Mouse (Mus musculus): ENCODE measurements around the gene Lsm12. TPM values are rescaled to one million over a fixed set of nuclear protein-coding genes. Genes with fewer than 3 reads are reported as not detected.
A peak's percentile ranks its signal among the peaks of the same experiment; 100 is the strongest.

The Lsm12 gene
- polyA plus RNA-seq, 1 experiment from 2014 or later, result 84.3 TPM

DNA sequence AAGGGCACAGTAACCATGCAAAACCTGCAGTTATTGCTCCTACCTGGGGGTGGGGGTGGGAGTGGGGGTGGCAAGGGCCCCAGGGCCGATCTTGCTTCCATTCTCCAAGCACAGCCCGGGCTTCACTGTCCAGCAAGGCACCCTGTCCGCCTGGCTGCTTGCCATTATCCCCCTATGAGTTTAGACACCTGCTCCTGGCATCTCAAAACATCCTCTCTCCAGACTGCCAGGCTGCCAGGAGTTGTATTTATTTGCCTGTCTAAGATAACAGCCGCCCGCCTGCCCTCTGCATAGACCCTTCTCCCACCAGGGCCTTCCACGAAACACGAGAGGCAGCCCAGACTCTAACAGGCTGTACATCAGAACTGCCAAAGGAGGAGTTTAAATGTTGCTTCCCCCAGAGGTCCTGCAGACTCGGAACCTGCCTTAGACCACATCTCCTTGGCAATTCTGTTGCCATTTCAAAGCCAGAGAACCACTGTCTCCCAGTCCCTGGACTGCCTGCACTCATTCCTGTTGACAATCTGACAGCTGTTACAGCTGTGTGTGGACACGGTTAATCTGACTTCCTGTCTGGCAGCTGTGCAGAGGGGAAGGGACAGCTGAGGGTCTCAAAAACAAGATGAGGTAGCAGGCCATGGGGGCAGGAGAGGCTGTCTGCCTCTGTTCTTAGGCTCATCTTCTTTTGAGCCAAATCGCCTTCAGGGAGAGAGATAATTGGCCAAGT is 29.5 kb upstream of the Lsm12 start:
- Histone ChIP-seq H3K4me2 (no peak overlapping the region), H3K36me3 (no peaks in the 10 kb centered on the region), H3K27me3 (replicated peaks) (no peaks in the 10 kb centered on the region), H3K4me1 (peaks cover 83% of the 10 kb centered on the region), H3K9me3 (replicated peaks) (no peaks in the 10 kb centered on the region), H3K27ac (no peak overlapping the region), H3K9ac (no peak overlapping the region), H3K4me3 (no peak overlapping the region)
- 54% methylated on average over 10 of the region's 10 CpGs for WGBS (ENCODE audit: insufficient replicate concordance)
- ATAC-seq, result no peak

DNA sequence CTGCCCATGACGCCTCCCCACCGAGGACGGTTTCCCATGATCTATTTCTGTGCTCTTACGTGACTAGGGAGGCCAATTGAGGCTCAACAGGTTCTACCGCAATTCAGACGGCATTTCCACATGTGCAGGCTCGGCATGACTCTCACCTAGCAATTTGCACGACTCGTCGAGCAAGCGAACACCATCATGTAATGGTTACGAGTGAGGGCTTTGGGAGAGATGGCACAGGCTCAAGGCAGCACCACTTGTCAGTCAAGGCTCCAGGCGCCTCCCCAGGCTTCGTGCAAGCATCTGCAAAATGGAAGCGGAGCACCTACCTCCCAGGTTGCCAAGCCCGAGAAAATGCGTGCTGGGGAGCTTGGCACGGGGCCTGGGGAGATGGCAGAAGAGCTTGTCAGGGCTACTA is 26.8 kb upstream of the Lsm12 start:
- H3K9ac ChIP-seq, result no peak overlapping the region
- no peaks in the 10 kb centered on the region for H3K27me3 ChIP-seq (replicated peaks)
- no peak for ATAC-seq
- H3K27ac ChIP-seq, result no peak overlapping the region
- no peaks in the 10 kb centered on the region for H3K9me3 ChIP-seq (replicated peaks)
- 83% methylated on average over 18 of the region's 18 CpGs for WGBS (ENCODE audit: insufficient replicate concordance)
- H3K4me2 ChIP-seq, result no peak overlapping the region
- H3K36me3 ChIP-seq, result no peaks in the 10 kb centered on the region
- H3K4me3 ChIP-seq, result no peak overlapping the region
- H3K4me1 ChIP-seq, result peaks cover 79% of the 10 kb centered on the region

DNA sequence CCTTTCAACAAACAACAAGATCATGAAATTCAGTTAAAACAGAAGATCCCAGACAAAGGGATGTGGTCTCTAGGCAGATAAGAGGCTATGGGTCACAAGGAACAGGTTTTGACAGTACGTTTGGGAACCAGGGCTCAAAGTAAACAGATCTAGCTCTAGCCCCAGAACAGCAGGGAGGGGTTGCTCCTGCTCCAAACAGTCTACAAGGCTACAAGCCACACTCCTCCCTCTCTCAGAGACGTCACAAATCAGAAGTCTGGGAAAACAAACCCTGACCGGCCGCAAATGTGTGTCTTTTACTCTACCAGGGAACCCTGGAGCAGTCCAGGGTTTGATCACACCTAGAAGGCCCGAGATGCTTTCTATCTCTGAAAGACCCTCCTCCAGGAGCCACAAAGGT is 25.9 kb upstream of the Lsm12 start:
- Histone ChIP-seq H3K4me1 (peaks cover 79% of the 10 kb centered on the region), H3K4me2 (no peak overlapping the region), H3K27me3 (replicated peaks) (no peaks in the 10 kb centered on the region), H3K27ac (no peak overlapping the region), H3K9ac (no peak overlapping the region), H3K9me3 (replicated peaks) (no peaks in the 10 kb centered on the region), H3K36me3 (peaks cover 8% of the 10 kb centered on the region), H3K4me3 (no peak overlapping the region)
- no peak for ATAC-seq
- WGBS (ENCODE audit: insufficient replicate concordance), result 53% methylated on average over 5 of the region's 5 CpGs

DNA sequence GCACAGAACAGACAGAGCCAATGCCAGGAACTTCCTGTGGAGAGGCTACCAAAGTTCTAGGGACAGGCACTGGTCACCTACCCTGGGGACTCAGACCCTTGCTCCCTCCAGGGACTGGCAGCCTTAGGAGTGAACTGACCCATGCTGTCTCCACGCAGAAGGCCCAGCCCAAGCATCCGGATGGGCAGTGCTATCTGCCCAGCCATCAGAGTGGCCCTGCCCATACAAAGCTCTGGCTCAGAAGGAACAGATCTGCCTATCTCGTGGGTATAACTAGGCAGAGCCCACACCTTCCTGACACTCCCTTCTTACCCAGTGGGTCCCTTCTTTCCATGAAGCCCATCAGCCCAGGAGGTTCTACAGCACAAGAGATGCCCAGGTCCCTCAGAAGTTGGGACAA is 25.1 kb upstream of the Lsm12 start:
- WGBS (ENCODE audit: insufficient replicate concordance), result 32% methylated on average over 3 of the region's 3 CpGs
- Histone ChIP-seq H3K9me3 (replicated peaks) (no peaks in the 10 kb centered on the region), H3K27me3 (replicated peaks) (no peaks in the 10 kb centered on the region), H3K4me3 (no peak overlapping the region), H3K36me3 (peaks cover 14% of the 10 kb centered on the region), H3K9ac (no peak overlapping the region), H3K4me2 (no peak overlapping the region), H3K4me1 (peaks cover 70% of the 10 kb centered on the region), H3K27ac (no peak overlapping the region)
- ATAC-seq, result no peak

DNA sequence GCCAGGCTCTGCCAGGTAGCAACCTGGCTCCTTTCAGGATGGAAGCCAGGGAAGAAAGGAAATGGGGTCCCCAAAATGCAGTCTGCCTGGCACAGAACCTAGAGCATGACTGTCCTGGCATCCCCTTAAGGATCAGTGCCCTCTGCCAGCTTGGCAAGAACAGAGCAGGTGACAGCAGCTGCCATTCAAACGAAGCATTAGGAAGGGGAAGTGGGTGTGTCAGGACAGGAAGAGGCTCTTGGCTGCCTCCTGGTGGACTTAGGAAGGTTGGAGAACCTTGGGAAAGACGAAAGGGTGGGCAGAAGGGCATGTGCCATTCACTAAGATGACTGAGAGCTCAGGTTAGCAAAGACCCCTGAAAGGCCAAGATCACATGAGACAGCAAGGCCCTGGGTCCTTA is 24.6 kb upstream of the Lsm12 start:
- no peak overlapping the region for H3K4me3 ChIP-seq
- no peaks in the 10 kb centered on the region for H3K9me3 ChIP-seq (replicated peaks)
- no peak overlapping the region for H3K27ac ChIP-seq
- ATAC-seq, result 0 out of 2 replicates have a peak, but pooled peaks have one; percentile 2
- H3K27me3 ChIP-seq (replicated peaks), result no peaks in the 10 kb centered on the region
- 16% methylated on average over 2 of the region's 2 CpGs for WGBS (ENCODE audit: insufficient replicate concordance)
- peaks cover 66% of the 10 kb centered on the region for H3K4me1 ChIP-seq
- H3K4me2 ChIP-seq, result no peak overlapping the region
- H3K9ac ChIP-seq, result no peak overlapping the region; the same call in 1 of the 2 replicates
- peaks cover 18% of the 10 kb centered on the region for H3K36me3 ChIP-seq

DNA sequence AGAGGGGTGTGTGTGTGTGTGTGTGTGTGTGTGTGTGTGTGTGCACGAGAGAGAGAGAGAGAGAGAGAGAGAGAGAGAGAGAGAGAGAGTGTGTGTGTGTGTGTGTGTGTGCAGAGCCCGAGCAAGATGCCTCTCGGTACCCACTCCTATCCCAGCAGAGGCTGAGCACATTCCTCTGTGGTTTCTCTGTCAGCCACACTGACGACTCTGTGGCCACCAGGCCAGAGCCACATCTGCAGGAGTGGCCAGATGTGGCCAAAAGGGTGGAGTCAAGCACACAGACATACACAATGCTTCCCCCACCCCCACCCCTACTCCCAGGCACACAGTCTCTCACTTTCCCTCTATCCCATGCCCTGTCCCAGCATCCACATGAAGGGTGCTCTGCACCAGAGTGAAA is 23.8 kb upstream of the Lsm12 start:
- H3K4me1 ChIP-seq, result peaks cover 57% of the 10 kb centered on the region
- peaks cover 27% of the 10 kb centered on the region for H3K36me3 ChIP-seq
- no peak for ATAC-seq
- WGBS (ENCODE audit: insufficient replicate concordance), result 21% methylated on average over 4 of the region's 4 CpGs
- H3K9ac ChIP-seq, result no peak overlapping the region
- H3K9me3 ChIP-seq (replicated peaks), result no peaks in the 10 kb centered on the region
- no peaks in the 10 kb centered on the region for H3K27me3 ChIP-seq (replicated peaks)
- H3K4me3 ChIP-seq, result no peak overlapping the region
- H3K27ac ChIP-seq, result peak overlapping the region; percentile 46
- H3K4me2 ChIP-seq, result peak overlapping the region; percentile 18; the same call in 1 of the 2 replicates

DNA sequence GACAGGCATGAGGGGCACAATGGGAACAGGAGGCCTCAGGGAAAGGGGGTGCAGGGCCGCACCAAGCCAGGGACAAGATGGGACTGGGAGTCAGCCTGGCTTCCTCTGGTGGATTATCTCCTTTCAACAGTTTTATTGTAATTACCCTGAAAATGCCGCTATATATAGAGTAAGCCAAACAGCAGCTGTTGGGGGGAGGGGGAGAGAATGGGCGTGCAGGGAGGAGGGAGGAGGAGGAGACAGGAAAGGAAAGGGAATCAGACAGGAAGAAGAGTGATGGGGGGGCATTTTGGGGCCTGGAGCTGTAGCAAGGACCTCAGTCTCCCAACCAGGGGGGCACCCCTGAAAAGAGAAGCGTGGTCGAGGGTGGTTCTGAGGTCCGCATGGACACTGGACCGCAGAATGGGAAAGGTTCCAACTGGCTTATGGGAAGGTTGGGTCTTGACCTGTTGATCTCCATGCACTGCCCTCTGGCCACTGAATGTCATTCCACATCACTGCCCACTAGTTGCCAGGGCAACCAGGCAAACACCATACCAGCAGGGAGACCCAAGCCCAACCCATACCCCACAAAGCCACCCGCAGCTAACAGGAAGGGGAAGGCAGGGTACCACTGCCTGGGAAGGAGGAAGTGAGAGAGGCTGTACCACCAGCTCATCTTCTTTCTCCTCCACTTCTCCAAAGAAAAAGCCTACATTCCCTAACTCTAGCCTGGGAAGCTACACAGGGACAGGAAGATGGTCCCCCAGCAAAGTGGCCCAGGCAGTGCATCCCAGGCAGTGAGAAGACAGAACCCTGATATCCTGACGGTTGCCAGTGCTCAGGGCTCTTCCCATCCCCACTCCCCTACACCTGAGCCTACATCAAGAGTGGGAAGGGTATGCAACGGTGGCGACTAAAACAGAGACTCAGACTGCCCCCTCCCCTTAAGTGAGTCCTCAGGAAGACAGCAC is 23.0 kb upstream of the Lsm12 start:
- peak overlapping the region; percentile 38 for H3K27ac ChIP-seq
- 43% methylated on average over 11 of the region's 11 CpGs for WGBS (ENCODE audit: insufficient replicate concordance)

DNA sequence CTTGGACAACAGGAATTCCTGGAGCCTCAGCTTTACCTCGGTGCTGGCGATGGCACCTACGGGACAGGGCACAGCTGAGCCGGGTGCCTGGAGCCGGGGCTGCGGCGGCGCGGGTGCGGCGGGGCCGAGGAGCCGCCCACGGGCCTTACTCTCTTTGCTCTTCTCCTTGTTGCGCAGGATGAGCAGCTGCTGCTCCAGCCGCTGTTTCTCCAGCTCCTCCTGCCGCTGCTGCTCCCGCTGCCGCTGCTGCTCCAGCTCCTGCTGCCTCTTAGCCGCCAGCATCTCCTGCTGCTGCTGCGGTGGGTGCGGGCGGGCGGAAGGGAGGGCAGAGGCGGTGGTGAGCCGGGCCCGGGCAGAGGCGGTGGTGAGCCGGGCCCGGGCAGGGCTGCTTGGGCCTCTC is 21.4 kb upstream of the Lsm12 start:
- no peak overlapping the region for H3K27ac ChIP-seq
- H3K36me3 ChIP-seq, result peaks cover 48% of the 10 kb centered on the region
- no peaks in the 10 kb centered on the region for H3K27me3 ChIP-seq (replicated peaks)
- H3K4me2 ChIP-seq, result no peak overlapping the region
- no peaks in the 10 kb centered on the region for H3K9me3 ChIP-seq (replicated peaks)
- H3K4me3 ChIP-seq, result no peak overlapping the region
- no peak for ATAC-seq
- WGBS (ENCODE audit: insufficient replicate concordance), result 86% methylated on average over 30 of the region's 30 CpGs
- peaks cover 44% of the 10 kb centered on the region for H3K4me1 ChIP-seq
- H3K9ac ChIP-seq, result no peak overlapping the region

More for the DNA sequence above, 23.0 kb upstream of the Lsm12 start:
- Histone ChIP-seq H3K36me3 (peaks cover 32% of the 10 kb centered on the region), H3K4me3 (no peak overlapping the region), H3K27me3 (replicated peaks) (no peaks in the 10 kb centered on the region), H3K4me1 (peaks cover 51% of the 10 kb centered on the region), H3K9ac (no peak overlapping the region), H3K4me2 (peak overlapping the region; percentile 18; the same call in 1 of the 2 replicates), H3K9me3 (replicated peaks) (no peaks in the 10 kb centered on the region)
- ATAC-seq, result no peak

DNA sequence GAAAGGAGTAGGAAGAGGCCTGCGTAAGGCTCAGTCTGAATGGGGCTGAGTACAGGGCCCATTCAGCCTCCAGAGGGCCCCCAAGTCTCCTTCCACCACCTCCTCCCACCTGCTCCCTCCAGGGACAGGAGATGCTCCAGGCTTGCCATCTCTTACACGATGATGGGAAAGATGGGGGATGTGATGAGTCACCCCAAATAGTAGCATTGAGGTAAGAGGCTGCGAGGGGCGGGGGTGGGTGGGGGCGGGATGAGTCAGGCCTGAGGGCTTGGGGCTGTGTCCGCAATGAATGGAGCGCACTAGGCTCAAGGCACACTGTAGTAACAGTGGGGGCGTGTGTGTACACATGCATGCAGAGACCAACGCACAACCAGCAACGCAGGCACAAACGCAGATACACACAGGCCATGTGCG is 16.3 kb upstream of the Lsm12 start:
- peaks cover 4% of the 10 kb centered on the region for H3K4me1 ChIP-seq
- H3K36me3 ChIP-seq, result peaks cover 89% of the 10 kb centered on the region
- H3K9ac ChIP-seq, result no peak overlapping the region
- 81% methylated on average over 12 of the region's 12 CpGs for whole genome bisulfite sequencing (ENCODE audit: insufficient replicate concordance)
- no peak overlapping the region for H3K4me3 ChIP-seq
- no peaks in the 10 kb centered on the region for H3K9me3 ChIP-seq (replicated peaks)
- ATAC-seq, result no peak
- no peak overlapping the region for H3K4me2 ChIP-seq
- no peak overlapping the region for H3K27ac ChIP-seq
- H3K27me3 ChIP-seq (replicated peaks), result no peaks in the 10 kb centered on the region

DNA sequence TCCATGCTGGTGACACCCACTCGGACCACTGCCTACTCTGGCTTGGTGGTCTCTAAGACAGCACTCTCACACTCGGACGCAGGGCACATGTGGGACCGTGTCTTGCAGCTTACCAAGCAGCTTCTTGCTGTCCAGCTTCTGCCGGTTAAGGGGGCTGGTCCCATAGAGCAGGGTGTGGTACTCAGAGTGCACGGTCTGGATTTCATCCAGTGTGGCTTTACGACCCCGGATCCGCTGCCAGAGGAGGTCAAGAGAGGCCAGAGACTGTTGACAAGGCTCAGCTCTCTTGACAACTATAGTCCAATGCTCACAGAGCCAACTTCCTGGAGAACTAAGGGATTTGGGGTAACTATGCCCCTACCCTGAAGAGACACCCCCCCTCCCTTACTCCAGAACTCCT is 14.8 kb upstream of the Lsm12 start:
- Histone ChIP-seq H3K9ac (no peak overlapping the region), H3K4me3 (no peak overlapping the region), H3K36me3 (peaks cover 90% of the 10 kb centered on the region), H3K4me1 (peaks cover 13% of the 10 kb centered on the region), H3K27ac (no peak overlapping the region), H3K4me2 (no peak overlapping the region), H3K27me3 (replicated peaks) (no peaks in the 10 kb centered on the region), H3K9me3 (replicated peaks) (no peaks in the 10 kb centered on the region)
- WGBS (ENCODE audit: insufficient replicate concordance), result 70% methylated on average over 9 of the region's 9 CpGs
- no peak for ATAC-seq

DNA sequence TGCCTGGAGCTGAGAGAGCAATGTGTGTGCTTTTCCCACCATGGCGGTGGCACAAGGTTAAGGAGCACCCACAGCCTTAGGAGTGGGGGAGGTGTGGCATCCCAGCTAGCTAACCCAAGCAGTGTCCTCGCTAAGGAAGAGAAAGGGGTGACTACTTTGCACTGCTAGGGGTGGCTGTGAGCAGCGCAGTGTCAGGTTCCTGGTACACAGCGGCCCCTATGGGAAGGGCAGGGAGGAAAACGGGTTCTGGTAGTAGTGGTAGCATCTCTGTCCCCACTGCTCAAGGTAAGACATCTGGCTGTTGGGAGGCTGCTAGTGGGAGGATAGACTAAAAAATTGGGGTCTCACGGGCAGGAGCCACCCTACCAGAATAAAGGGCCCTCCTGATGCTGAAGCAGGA is 13.1 kb upstream of the Lsm12 start:
- H3K27me3 ChIP-seq (replicated peaks), result no peaks in the 10 kb centered on the region
- H3K9ac ChIP-seq, result no peak overlapping the region
- no peak overlapping the region for H3K4me2 ChIP-seq
- peaks cover 90% of the 10 kb centered on the region for H3K36me3 ChIP-seq
- 54% methylated on average over 6 of the region's 6 CpGs for WGBS (ENCODE audit: insufficient replicate concordance)
- H3K27ac ChIP-seq, result no peak overlapping the region
- H3K4me3 ChIP-seq, result no peak overlapping the region
- ATAC-seq, result no peak
- H3K4me1 ChIP-seq, result peaks cover 13% of the 10 kb centered on the region
- H3K9me3 ChIP-seq (replicated peaks), result no peaks in the 10 kb centered on the region

All from liver, embryonic 12.5 days (tissue).